Mouse (Mus musculus): ENCODE measurements around the gene Pcolce.
"Not testable (repeated sequence)": the region's sequence is repeated elsewhere in the genome, so short reads cannot be mapped to it uniquely, and the experiment has no call there.

The Pcolce gene

GRCm38 (mm10) chr5:137629306-137629721, 15.7 kb upstream of the Pcolce start:
- peak; percentile 87 for DNase-seq (ENCODE audit: low spot score)

- peak; percentile 100 for DNase-seq (ENCODE audit: low spot score)
Observed at GRCm38 (mm10) chr5:137628498-137629305, 15.1 kb upstream of the Pcolce start, which contains the start of the genes Fbxo24, Lrch4 and Gm20605. Gene Fbxo24 (minus strand): TSS chr5:137629002. Gene Lrch4 (plus strand): TSS chr5:137629121. Gene Gm20605 (plus strand): TSS chr5:137629175.

GRCm38 (mm10) chr5:137627991-137628390, 14.4 kb upstream of the Pcolce start:
- DNase-seq (ENCODE audit: low spot score), result no peak

GRCm38 (mm10) chr5:137623937-137624530, 10.4 kb upstream of the Pcolce start:
- DNase-seq (ENCODE audit: low spot score), result no peak

GRCm38 (mm10) chr5:137615347-137615746, 1.8 kb upstream of the Pcolce start:
- DNase-seq (ENCODE audit: low spot score), result no peak

- DNase-seq (ENCODE audit: low spot score), result not testable (repeated sequence)
Observed at GRCm38 (mm10) chr5:137614921-137615320, 1.3 kb upstream of the Pcolce start.

GRCm38 (mm10) chr5:137613076-137613475, 508 bp downstream of the Pcolce start:
- no peak for DNase-seq (ENCODE audit: low spot score)

GRCm38 (mm10) chr5:137611245-137611602, 2.4 kb downstream of the Pcolce start:
- peak; percentile 63 for DNase-seq (ENCODE audit: low spot score)

- peak; percentile 82 for DNase-seq (ENCODE audit: low spot score)
Observed at GRCm38 (mm10) chr5:137610548-137611244, 2.9 kb downstream of the Pcolce start.

GRCm38 (mm10) chr5:137610056-137610455, 3.5 kb downstream of the Pcolce start:
- DNase-seq (ENCODE audit: low spot score), result no peak

GRCm38 (mm10) chr5:137609292-137609691, 4.3 kb downstream of the Pcolce start:
- DNase-seq (ENCODE audit: low spot score), result no peak

- no peak for DNase-seq (ENCODE audit: low spot score)
Observed at GRCm38 (mm10) chr5:137608654-137609190, 4.9 kb downstream of the Pcolce start.

- no peak for DNase-seq (ENCODE audit: low spot score)
Observed at GRCm38 (mm10) chr5:137607860-137608653, 5.5 kb downstream of the Pcolce start.

GRCm38 (mm10) chr5:137601365-137601729, 12.2 kb downstream of the Pcolce start:
- peak; percentile 34 for DNase-seq (ENCODE audit: low spot score)

- peak; percentile 97 for DNase-seq (ENCODE audit: low spot score)
Observed at GRCm38 (mm10) chr5:137600619-137601364, 12.8 kb downstream of the Pcolce start, which contains the start of gene Mospd3. Gene Mospd3 (minus strand): TSS chr5:137601058.

GRCm38 (mm10) chr5:137600281-137600618, 13.3 kb downstream of the Pcolce start:
- no peak for DNase-seq (ENCODE audit: low spot score)

- no peak for DNase-seq (ENCODE audit: low spot score)
Observed at GRCm38 (mm10) chr5:137599600-137599999, 14.0 kb downstream of the Pcolce start.

- DNase-seq (ENCODE audit: low spot score), result no peak
Observed at GRCm38 (mm10) chr5:137598100-137598826, 15.3 kb downstream of the Pcolce start.

- DNase-seq (ENCODE audit: low spot score), result no peak
Observed at GRCm38 (mm10) chr5:137597625-137598024, 16.0 kb downstream of the Pcolce start.

GRCm38 (mm10) chr5:137596601-137597261, 16.9 kb downstream of the Pcolce start:
- DNase-seq (ENCODE audit: low spot score), result no peak
